Mouse (Mus musculus) G1E (cell line): ENCODE data around the gene Mbnl1. TPM values are rescaled to one million over a fixed set of nuclear protein-coding genes. Genes with fewer than 3 reads are reported as not detected.
"Not testable (repeated sequence)": the region's sequence is repeated elsewhere in the genome, so short reads cannot be mapped to it uniquely, and the experiment has no call there.

Experiments
- ATAC-seq: 2 replicates; pipeline ENCODE4 v1.8.0; 2016; ENCODE audit warnings: mild to moderate bottlenecking; ENCODE audit not compliant: insufficient number of reproducible peaks, poor library complexity, low FRiP score, severe bottlenecking; ENCODE audit errors: extremely low read depth
- DNase-seq: peaks from one replicate; pipeline ENCODE4 v3.0.0; 2012; ENCODE audit warnings: low spot score
- H3K27me3 ChIP-seq: 2 replicates; pipeline ENCODE4 v1.6.1; 2012; ENCODE audit warnings: mild to moderate bottlenecking, low read length, inconsistent platforms; ENCODE audit not compliant: insufficient read depth
- H3K36me3 ChIP-seq: replicated peaks from 2 replicates; pipeline ENCODE3; 2012; ENCODE audit warnings: mild to moderate bottlenecking, inconsistent platforms
- H3K4me1 ChIP-seq: 2 replicates; pipeline ENCODE4 v1.6.1; 2012; ENCODE audit warnings: low read depth, low read length, inconsistent platforms, mixed read lengths; ENCODE audit not compliant: insufficient read depth
- H3K4me3 ChIP-seq: 2 replicates; pipeline ENCODE4 v1.5.1; 2012; ENCODE audit warnings: low read depth, mild to moderate bottlenecking, inconsistent platforms, low read length, moderate library complexity, mixed read lengths
- H3K9me3 ChIP-seq: replicated peaks from 2 replicates; pipeline ENCODE4 v1.6.1; 2012; ENCODE audit warnings: inconsistent platforms
- CTCF ChIP-seq: IDR thresholded peaks from 2 replicates; pipeline ENCODE4 v1.5.1; 2012; ENCODE audit warnings: low read depth, low read length, inconsistent platforms, mixed read lengths
- GATA1 ChIP-seq: IDR thresholded peaks from 2 replicates; pipeline ENCODE4 v1.6.1; 2012; ENCODE audit warnings: borderline replicate concordance, low read length, inconsistent platforms, mixed read lengths
- GATA2 ChIP-seq: IDR thresholded peaks from 2 replicates; pipeline ENCODE4 v1.6.1; 2012; ENCODE audit warnings: low read depth, low read length, inconsistent platforms, borderline replicate concordance
- POLR2AphosphoS5 ChIP-seq: IDR thresholded peaks from 2 replicates; pipeline ENCODE4 v1.6.1; 2012; ENCODE audit warnings: low read depth, low read length, inconsistent platforms; ENCODE audit not compliant: insufficient replicate concordance
- TAL1 ChIP-seq: conservative IDR thresholded peaks from 2 replicates; pipeline ENCODE4 v1.6.1; 2012; ENCODE audit warnings: low read depth, low read length, inconsistent platforms, mixed read lengths
- polyA plus RNA-seq: library from polyadenylated mRNA; stranded (reverse); fragments of >175 nt; gene quantifications from 2 replicates; pipeline ENCODE4 v1.2.3, GENCODE M21; 2012
- total RNA-seq, 2 experiments: library from RNA; stranded (forward) in 1 of 2; stranded (reverse) in 1 of 2; fragments of 200-1000 nt in 1 of 2; fragments of >200 nt in 1 of 2; fragmentation: Nextera tagmentation in 1 of 2; gene quantifications; 2 replicates each; pipeline ENCODE4 v1.2.3; 2014 to 2017

Gene Mbnl1
- total and polyA plus RNA-seq, 3 experiments = 131 to 879 (median 680) TPM

GRCm38 (mm10) chr3:60485987-60486712, 13.5 kb downstream of the Mbnl1 start:
- H3K4me1 ChIP-seq = peaks cover 67% of the 10 kb centered on the region
- no peak for DNase-seq
- no peak for TF ChIP-seq TAL1
- no peak for TF ChIP-seq GATA2
- TF ChIP-seq POLR2AphosphoS5 = no peak
- no peak for TF ChIP-seq CTCF
- no peak for TF ChIP-seq GATA1
- no peaks in the 10 kb centered on the region for H3K9me3 ChIP-seq
- no peaks in the 10 kb centered on the region for H3K27me3 ChIP-seq
- H3K4me3 ChIP-seq = no peak overlapping the region; the same call in 1 of the 2 replicates
- H3K36me3 ChIP-seq = peaks cover 41% of the 10 kb centered on the region
- no peak for ATAC-seq

GRCm38 (mm10) chr3:60486713-60487170, 14.1 kb downstream of the Mbnl1 start:
- Histone ChIP-seq H3K4me1 (peaks cover 62% of the 10 kb centered on the region), H3K9me3 (no peaks in the 10 kb centered on the region), H3K36me3 (peaks cover 37% of the 10 kb centered on the region), H3K4me3 (no peak overlapping the region), H3K27me3 (no peaks in the 10 kb centered on the region)
- DNase-seq (no peak), ATAC-seq (no peak)
- TF ChIP-seq TAL1 (no peak), GATA2 (no peak), GATA1 (no peak), CTCF (no peak), POLR2AphosphoS5 (no peak)

GRCm38 (mm10) chr3:60489509-60489908, 16.9 kb downstream of the Mbnl1 start:
- peaks cover 23% of the 10 kb centered on the region for H3K36me3 ChIP-seq
- no peaks in the 10 kb centered on the region for H3K27me3 ChIP-seq
- DNase-seq (no peak), ATAC-seq (no peak)
- H3K4me1 ChIP-seq = peaks cover 39% of the 10 kb centered on the region
- TF ChIP-seq TAL1 (no peak), GATA1 (no peak), POLR2AphosphoS5 (no peak), GATA2 (no peak), CTCF (no peak)
- no peaks in the 10 kb centered on the region for H3K9me3 ChIP-seq
- no peak overlapping the region for H3K4me3 ChIP-seq

GRCm38 (mm10) chr3:60494774-60495535, 22.3 kb downstream of the Mbnl1 start:
- H3K4me1 ChIP-seq = peaks cover 37% of the 10 kb centered on the region

GRCm38 (mm10) chr3:60496197-60496596, 23.6 kb downstream of the Mbnl1 start:
- no peak for ATAC-seq
- H3K9me3 ChIP-seq = no peaks in the 10 kb centered on the region
- TF ChIP-seq CTCF (no peak), POLR2AphosphoS5 (no peak), GATA1 (no peak), GATA2 (no peak), TAL1 (no peak)
- no peak for DNase-seq
- H3K27me3 ChIP-seq = no peaks in the 10 kb centered on the region
- peaks cover 16% of the 10 kb centered on the region for H3K36me3 ChIP-seq
- H3K4me1 ChIP-seq = peaks cover 39% of the 10 kb centered on the region
- H3K4me3 ChIP-seq = no peak overlapping the region; the same call in 1 of the 2 replicates

More at GRCm38 (mm10) chr3:60494774-60495535, 22.3 kb downstream of the Mbnl1 start:
- H3K4me3 ChIP-seq, H3K9me3 ChIP-seq, H3K27me3 ChIP-seq, DNase-seq: not testable (repeated sequence)
- H3K36me3 ChIP-seq = peaks cover 16% of the 10 kb centered on the region
- ATAC-seq = peak; percentile 52

GRCm38 (mm10) chr3:60498151-60498550, 25.5 kb downstream of the Mbnl1 start:
- H3K36me3 ChIP-seq = peaks cover 25% of the 10 kb centered on the region
- DNase-seq = no peak
- no peak for ATAC-seq
- peaks cover 44% of the 10 kb centered on the region for H3K4me1 ChIP-seq
- H3K9me3 ChIP-seq = no peaks in the 10 kb centered on the region
- no peak for TF ChIP-seq CTCF
- no peak for TF ChIP-seq TAL1
- no peak for TF ChIP-seq GATA2
- H3K27me3 ChIP-seq = no peaks in the 10 kb centered on the region
- H3K4me3 ChIP-seq = no peak overlapping the region; the same call in 1 of the 2 replicates

GRCm38 (mm10) chr3:60498646-60499045, 26.0 kb downstream of the Mbnl1 start:
- no peaks in the 10 kb centered on the region for H3K27me3 ChIP-seq
- no peak for TF ChIP-seq TAL1
- TF ChIP-seq POLR2AphosphoS5 = no peak
- no peak for TF ChIP-seq CTCF
- no peak for TF ChIP-seq GATA1
- TF ChIP-seq GATA2 = no peak
- peak overlapping the region; percentile 94; the same call in 1 of the 2 replicates for H3K4me3 ChIP-seq
- H3K4me1 ChIP-seq = peaks cover 47% of the 10 kb centered on the region
- DNase-seq (no peak), ATAC-seq (no peak)
- H3K9me3 ChIP-seq = no peaks in the 10 kb centered on the region
- peaks cover 29% of the 10 kb centered on the region for H3K36me3 ChIP-seq
